Mouse (Mus musculus) bone marrow, adult 2 months (tissue): ENCODE measurements at regions not wholly inside any gene's neighbourhood (a gene's known extent, or its start where the extent isn't known, plus 50 kb on each side); places are given as distances from the start of the nearest gene placed in this dataset.

ENCODE experiments used
- CTCF ChIP-seq: fragments of 200-500 bp; IDR thresholded peaks from 2 replicates; pipeline ENCODE4 v1.5.1; 2011; ENCODE audit warnings: low read length, control low read depth; ENCODE audit not compliant: control insufficient read depth, insufficient read depth
- POLR2A ChIP-seq: fragments of 200-500 bp; IDR thresholded peaks from 2 replicates; pipeline ENCODE4 v1.6.1; 2011; ENCODE audit warnings: low read depth, mild to moderate bottlenecking, control low read depth, low read length, borderline replicate concordance; ENCODE audit not compliant: control insufficient read depth

GRCm38 (mm10) chr15:62740746-62741145, 1104.2 kb downstream of the Gsdmc2 start:
- no peak for TF ChIP-seq POLR2A
- no peak for TF ChIP-seq CTCF
